Comparison of ENCODE assay signal across 8 mouse cellular contexts in the genomic region with DNA sequence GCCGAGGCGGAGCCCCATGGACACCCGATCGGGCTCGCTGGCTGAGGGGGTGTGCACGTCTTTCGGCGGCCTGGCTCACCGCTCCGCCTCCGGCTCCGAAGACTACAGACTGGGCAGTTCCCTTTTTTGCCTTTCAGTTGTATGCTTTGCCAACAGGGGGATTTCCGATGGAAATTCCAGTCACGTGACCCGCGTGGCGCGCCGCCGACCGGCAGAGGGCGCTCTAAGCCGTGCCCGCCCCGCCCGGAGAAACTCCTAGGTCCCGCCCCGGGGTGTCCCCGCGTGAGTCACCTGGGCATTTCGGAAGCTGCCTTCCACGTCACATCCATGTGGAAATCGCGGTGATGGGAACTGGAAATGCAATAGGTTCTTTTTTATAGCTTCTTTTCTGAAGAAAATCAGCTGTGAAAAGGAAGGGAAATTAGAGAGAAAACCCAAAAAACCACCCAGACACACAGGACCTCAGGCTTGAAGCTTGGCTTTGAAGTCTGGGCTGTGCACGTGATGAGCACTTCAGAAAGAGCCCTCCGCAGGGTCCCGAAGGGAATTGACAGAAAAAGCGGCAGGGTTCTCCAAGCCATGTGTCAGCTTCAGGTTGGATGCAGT. TPM values are rescaled to one million over a fixed set of nuclear protein-coding genes. Genes with fewer than 3 reads are reported as not detected.
DNase-seq lines count a peak whose midpoint lies in the region; ATAC-seq and TF ChIP-seq lines count a peak whose summit lies in the region.

Gene Tnfaip3, minus strand, starts transcription at position 401 of the 606 bp plus-strand sequence.

- peak; percentile 96 for ATAC-seq in hindbrain, postnatal 0 days
- peak; percentile 87 for ATAC-seq in megakaryocyte, adult 5-6 weeks (ENCODE audit: poor library complexity, severe bottlenecking)

- TF ChIP-seq CTCF in gastrocnemius, adult 2 months (IDR thresholded peaks at IDR 0.05) = peak; percentile 99
- TF ChIP-seq CTCF in hindbrain, postnatal 0 days (IDR thresholded peaks at IDR 0.05; ENCODE audit: low read depth) = peak; percentile 91
- peak; percentile 100 for TF ChIP-seq CTCF in left cerebral cortex, adult 2 months (IDR thresholded peaks at IDR 0.05)

- no peaks in the 10 kb centered on the region for H3K4me1 ChIP-seq in hindbrain, postnatal 0 days (ENCODE audit: insufficient read depth, low read length)

- peak within 1 kb of the TSS; percentile 91 for H3K27ac ChIP-seq in gastrocnemius, adult 2 months
- peak within 1 kb of the TSS; percentile 60 for H3K27ac ChIP-seq in hindbrain, postnatal 0 days
- peak within 1 kb of the TSS; percentile 85 for H3K27ac ChIP-seq in left cerebral cortex, adult 2 months

- H3K27me3 ChIP-seq in hindbrain, postnatal 0 days (ENCODE audit: insufficient read depth, low read length) = no peaks in the 10 kb centered on the region

- peak within 1 kb of the TSS; percentile 92 for H3K4me2 ChIP-seq in hindbrain, postnatal 0 days (ENCODE audit: low read depth, low read length)

- H3K9me3 ChIP-seq in hindbrain, postnatal 0 days (ENCODE audit: low read length) = no peaks in the 10 kb centered on the region

- peak within 1 kb of the TSS; percentile 57 for H3K9ac ChIP-seq in hindbrain, postnatal 0 days (replicated peaks; ENCODE audit: low read length)

- H3K36me3 ChIP-seq in hindbrain, postnatal 0 days (ENCODE audit: insufficient read depth, low read length) = no peaks in the 10 kb centered on the region

- WGBS in hindbrain, postnatal 0 days = 1% methylated on average over 38 of the region's 38 CpGs

- DNase-seq in WW6 (ENCODE audit: low read depth, low spot score) = peak; percentile 74
- peak; percentile 98 to 99 for DNase-seq in cerebellum, postnatal 4 days (ENCODE audit: low spot score in 2 of 2)
- DNase-seq in gastrocnemius, adult 2 months = peak; percentile 97
- DNase-seq in hindbrain, postnatal 0 days (ENCODE audit: low spot score) = peak; percentile 95
- DNase-seq in left cerebral cortex, adult 2 months (ENCODE audit: extremely low spot score in 1 of 2, low spot score in 2 of 2) = peak; percentile 94 to 98
- peak; percentile 95 to 97 for DNase-seq in right cerebral cortex, adult 2 months (ENCODE audit: low spot score in 2 of 2)
- DNase-seq in urinary bladder, postnatal 14 days (ENCODE audit: low spot score) = peak; percentile 96

- intact Hi-C loops in gastrocnemius, adult 2 months (cut with DNase I) = loop anchor here (2.0 to 10.0 kb wide), 5 partner anchors 53 to 579 kb away; partner anchors contain the start of gene Ifngr1
- intact Hi-C loops in left cerebral cortex, adult 2 months (cut with DNase I) = loop anchor here (2.0 to 5.0 kb wide), 3 partner anchors 63 to 171 kb away; no protein-coding TSS in a partner anchor

- H3K4me3 ChIP-seq in gastrocnemius, adult 2 months = peak within 1 kb of the TSS; percentile 100
- peak within 1 kb of the TSS; percentile 74 for H3K4me3 ChIP-seq in hindbrain, postnatal 0 days (ENCODE audit: low read length)
- H3K4me3 ChIP-seq in left cerebral cortex, adult 2 months = peak within 1 kb of the TSS; percentile 60

RNA-seq across cellular contexts. Expression of gene Tnfaip3, which starts in this region (rescaled TPM):
- total RNA-seq in gastrocnemius, adult 2 months (2021) = 1 to 10 TPM; 1.8 to 2.1 TPM
- total RNA-seq in hindbrain, postnatal 0 days (2014; rRNA removed) = 1.6 and 2.4 TPM in 2 replicates
- 1.1 TPM in 2 replicates for polyA plus RNA-seq in hindbrain, postnatal 0 days (2015; fragmentation: Nextera tagmentation; extraction: Ambion mirVana)
- 1 to 10 TPM; 4.6 to 5.1 TPM for total RNA-seq in left cerebral cortex, adult 2 months (2021)
- 16.1 and 21.2 TPM in 2 replicates for total RNA-seq in megakaryocyte, adult 5-6 weeks (2015)
- total RNA-seq in megakaryocyte, adult 5-6 weeks (2017) = 17.0 and 29.6 TPM in 2 replicates

Comparison
In these comparisons a context has a peak if more than half of its experiments do, and no peak if none do; other contexts are left out.
1. Peak in every context shown above with its lines: DNase-seq, ATAC-seq, H3K4me3 ChIP-seq and H3K27ac ChIP-seq.